Mouse (Mus musculus) lung, adult 2 months (tissue): ENCODE measurements around the gene Ttll4.

Source experiments
- CTCF ChIP-seq: fragments of 200-500 bp; IDR thresholded peaks from 2 replicates; pipeline ENCODE4 v1.5.1; 2011; ENCODE audit warnings: mild to moderate bottlenecking, low read length, control low read depth; ENCODE audit not compliant: insufficient read depth
- POLR2A ChIP-seq: fragments of 200-500 bp; IDR thresholded peaks from 2 replicates; pipeline ENCODE4 v1.6.1; 2011; ENCODE audit warnings: low read depth, mild to moderate bottlenecking, control low read depth, low read length, borderline replicate concordance; ENCODE audit errors: extremely low read depth

GRCm38 (mm10) chr1:74704156-74704555 lies 42.6 kb downstream of the Ttll4 start:
- TF ChIP-seq CTCF (no peak), POLR2A (no peak)
